Mouse (Mus musculus): ENCODE measurements around the gene Slc25a24. TPM values are rescaled to one million over a fixed set of nuclear protein-coding genes. Genes with fewer than 3 reads are reported as not detected.

Gene Slc25a24
- polyA plus RNA-seq, 1 experiment from 2014 or later = 14.8 TPM

DNA sequence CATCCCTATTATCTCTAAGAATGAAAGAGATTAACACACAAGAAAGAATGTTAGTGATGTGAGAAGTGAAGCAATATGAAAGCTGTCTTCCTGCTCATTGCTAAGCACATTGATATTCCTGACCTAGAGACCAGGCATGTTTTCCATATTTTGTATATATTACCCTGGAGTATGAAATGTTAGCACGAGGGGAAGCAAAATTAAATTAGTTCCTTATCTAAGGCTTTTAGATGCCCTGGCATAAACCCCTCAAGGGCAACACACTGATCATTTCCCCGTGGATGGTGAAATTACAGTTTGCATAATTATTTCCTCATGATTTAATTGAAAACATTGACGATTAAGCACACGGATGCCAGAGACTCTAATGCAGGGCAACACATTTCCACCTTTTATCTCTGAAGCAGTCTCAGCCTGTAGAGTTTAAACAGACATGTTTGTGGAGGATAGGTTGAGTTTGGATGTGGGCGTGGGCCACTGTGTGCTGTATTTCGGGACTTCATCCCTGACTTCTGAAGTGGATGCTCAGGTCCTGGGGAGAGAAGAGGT is 56.7 kb downstream of the Slc25a24 start:
- Histone ChIP-seq H3K4me2 (ENCODE audit: low read length) (no peak overlapping the region), H3K4me3 (replicated peaks; ENCODE audit: low read depth, low read length) (no peak overlapping the region), H3K27me3 (ENCODE audit: insufficient read depth, low read length) (no peaks in the 10 kb centered on the region), H3K27ac (no peak overlapping the region), H3K9me3 (replicated peaks; ENCODE audit: low read length) (no peaks in the 10 kb centered on the region), H3K36me3 (ENCODE audit: insufficient read depth, low read length) (no peaks in the 10 kb centered on the region), H3K9ac (ENCODE audit: low read depth, low read length) (no peak overlapping the region), H3K4me1 (replicated peaks; ENCODE audit: insufficient read depth, low read length) (no peaks in the 10 kb centered on the region)
- ATAC-seq (replicated peaks; ENCODE audit: low FRiP score, low read depth) (no peak), DNase-seq (ENCODE audit: low spot score) (no peak)
- WGBS = 78% methylated on average over 6 of the region's 6 CpGs
- no peak for TF ChIP-seq CTCF (IDR thresholded peaks at IDR 0.05; ENCODE audit: low read depth)

DNA sequence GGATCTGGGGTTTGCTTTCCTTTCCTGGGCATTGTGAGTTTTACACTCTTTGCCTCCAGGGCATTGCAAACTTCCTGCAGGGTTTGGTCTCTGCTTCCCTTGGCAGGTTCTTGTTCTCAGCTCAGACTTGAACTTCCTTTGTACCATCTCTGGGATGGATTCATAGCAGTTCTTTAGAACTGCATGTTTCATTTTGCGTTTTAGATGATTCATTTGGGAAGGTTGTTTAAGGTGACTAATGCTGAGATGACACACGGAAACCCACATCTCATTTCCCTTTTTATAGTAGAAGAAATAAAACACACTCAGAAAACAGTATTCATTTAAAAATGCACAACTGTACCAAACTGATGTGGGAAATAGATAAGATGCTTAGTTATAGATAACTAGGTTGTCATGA is 73.2 kb downstream of the Slc25a24 start:
- no peak for TF ChIP-seq CTCF (IDR thresholded peaks at IDR 0.05; ENCODE audit: low read depth)
- 63% methylated on average over 2 of the region's 2 CpGs for WGBS
- ATAC-seq (replicated peaks; ENCODE audit: low FRiP score, low read depth) = no peak

DNA sequence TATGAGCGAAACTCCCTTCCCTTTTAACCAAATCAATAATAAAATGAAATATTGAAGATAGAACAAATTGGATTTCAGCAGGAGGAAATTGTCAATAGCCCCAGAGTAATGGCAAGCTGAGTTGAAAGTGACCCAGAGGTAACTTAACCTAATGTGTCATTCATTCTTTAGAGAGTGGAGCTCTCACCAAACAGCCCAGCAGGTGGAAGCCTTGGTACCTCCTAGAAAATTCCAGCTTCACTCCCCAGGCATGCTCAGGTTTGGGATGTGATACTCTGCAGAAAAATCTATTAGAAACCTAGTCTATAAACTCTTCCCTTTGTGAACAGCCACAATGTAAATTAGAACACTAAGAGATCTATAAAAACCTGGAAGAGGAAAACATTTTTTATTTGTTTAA is 76.3 kb downstream of the Slc25a24 start:
- peak; percentile 42 for TF ChIP-seq CTCF (IDR thresholded peaks at IDR 0.05; ENCODE audit: low read depth)
- H3K27ac ChIP-seq = no peak overlapping the region
- ATAC-seq (replicated peaks; ENCODE audit: low FRiP score, low read depth) (no peak), DNase-seq (ENCODE audit: low spot score) (no peak)
- no peaks in the 10 kb centered on the region for H3K4me1 ChIP-seq (replicated peaks; ENCODE audit: insufficient read depth, low read length)
- no peaks in the 10 kb centered on the region for H3K36me3 ChIP-seq (ENCODE audit: insufficient read depth, low read length)
- no peaks in the 10 kb centered on the region for H3K27me3 ChIP-seq (ENCODE audit: insufficient read depth, low read length)
- no peaks in the 10 kb centered on the region for H3K9me3 ChIP-seq (replicated peaks; ENCODE audit: low read length)
- H3K4me2 ChIP-seq (ENCODE audit: low read length) = no peak overlapping the region
- no peak overlapping the region for H3K9ac ChIP-seq (ENCODE audit: low read depth, low read length)
- no peak overlapping the region for H3K4me3 ChIP-seq (replicated peaks; ENCODE audit: low read depth, low read length)
- 89% methylated on average over 1 of the region's 1 CpGs for WGBS

More for the DNA sequence above, 73.2 kb downstream of the Slc25a24 start:
- DNase-seq (ENCODE audit: low spot score) = no peak
- H3K27me3 ChIP-seq (ENCODE audit: insufficient read depth, low read length) = no peaks in the 10 kb centered on the region
- H3K9me3 ChIP-seq (replicated peaks; ENCODE audit: low read length) = no peaks in the 10 kb centered on the region
- no peak overlapping the region for H3K4me2 ChIP-seq (ENCODE audit: low read length)
- H3K27ac ChIP-seq = no peak overlapping the region
- no peak overlapping the region for H3K4me3 ChIP-seq (replicated peaks; ENCODE audit: low read depth, low read length)
- H3K9ac ChIP-seq (ENCODE audit: low read depth, low read length) = no peak overlapping the region
- no peaks in the 10 kb centered on the region for H3K4me1 ChIP-seq (replicated peaks; ENCODE audit: insufficient read depth, low read length)
- no peaks in the 10 kb centered on the region for H3K36me3 ChIP-seq (ENCODE audit: insufficient read depth, low read length)

DNA sequence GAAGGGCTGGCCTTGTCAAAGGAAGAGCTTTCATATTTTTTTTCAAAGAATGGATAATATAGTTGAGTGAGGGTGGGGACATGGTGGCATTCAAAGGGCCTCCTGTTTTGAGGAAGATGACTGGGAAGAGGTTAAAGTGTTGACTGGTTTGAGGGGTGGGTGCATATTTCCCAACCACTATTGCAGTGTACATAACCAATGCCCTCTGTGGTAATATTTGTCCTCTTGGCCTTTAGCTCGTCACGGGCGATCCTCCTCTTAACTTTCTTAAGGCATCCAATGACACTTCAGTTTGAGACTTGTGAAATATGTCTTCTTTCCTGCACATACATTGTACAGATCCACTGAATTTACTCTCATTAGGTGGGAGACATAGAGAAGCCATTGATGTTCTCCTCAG is 89.4 kb downstream of the Slc25a24 start:
- H3K27me3 ChIP-seq (ENCODE audit: insufficient read depth, low read length) = no peaks in the 10 kb centered on the region
- no peak for TF ChIP-seq CTCF (IDR thresholded peaks at IDR 0.05; ENCODE audit: low read depth)
- no peak overlapping the region for H3K9ac ChIP-seq (ENCODE audit: low read depth, low read length)
- no peaks in the 10 kb centered on the region for H3K9me3 ChIP-seq (replicated peaks; ENCODE audit: low read length)
- DNase-seq (ENCODE audit: low spot score) = no peak
- no peaks in the 10 kb centered on the region for H3K36me3 ChIP-seq (ENCODE audit: insufficient read depth, low read length)
- H3K4me3 ChIP-seq (replicated peaks; ENCODE audit: low read depth, low read length) = no peak overlapping the region
- ATAC-seq (replicated peaks; ENCODE audit: low FRiP score, low read depth) = no peak
- H3K4me2 ChIP-seq (ENCODE audit: low read length) = no peak overlapping the region
- H3K27ac ChIP-seq = no peak overlapping the region
- H3K4me1 ChIP-seq (replicated peaks; ENCODE audit: insufficient read depth, low read length) = no peaks in the 10 kb centered on the region
- 89% methylated on average over 3 of the region's 3 CpGs for WGBS

DNA sequence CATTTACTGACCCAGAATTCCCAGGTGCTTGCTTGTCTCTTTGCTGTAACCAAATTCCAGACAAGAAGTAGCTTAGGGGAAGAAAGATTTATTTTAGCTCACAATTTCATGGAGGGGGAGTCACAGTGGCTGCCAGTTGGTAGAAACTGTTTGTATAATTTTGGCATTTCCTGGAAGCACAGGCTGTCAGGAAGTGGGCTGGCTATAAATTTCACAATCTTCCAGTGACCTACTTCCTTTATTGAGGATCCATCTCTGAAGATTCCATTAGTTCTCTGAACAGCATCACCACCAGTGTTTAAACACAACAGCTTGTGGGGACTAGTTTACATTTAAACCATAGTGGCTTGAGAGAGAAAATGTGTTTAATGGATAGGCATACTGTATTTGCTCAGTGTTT is 93.4 kb downstream of the Slc25a24 start:
- Histone ChIP-seq H3K9me3 (replicated peaks; ENCODE audit: low read length) (no peaks in the 10 kb centered on the region), H3K4me2 (ENCODE audit: low read length) (no peak overlapping the region), H3K27me3 (ENCODE audit: insufficient read depth, low read length) (no peaks in the 10 kb centered on the region), H3K4me3 (replicated peaks; ENCODE audit: low read depth, low read length) (no peak overlapping the region), H3K36me3 (ENCODE audit: insufficient read depth, low read length) (no peaks in the 10 kb centered on the region), H3K4me1 (replicated peaks; ENCODE audit: insufficient read depth, low read length) (no peaks in the 10 kb centered on the region), H3K9ac (ENCODE audit: low read depth, low read length) (no peak overlapping the region), H3K27ac (no peak overlapping the region)
- no peak for DNase-seq (ENCODE audit: low spot score)
- no peak for TF ChIP-seq CTCF (IDR thresholded peaks at IDR 0.05; ENCODE audit: low read depth)
- ATAC-seq (replicated peaks; ENCODE audit: low FRiP score, low read depth) = no peak

Other genes starting within 250 kb of the Slc25a24 start
- gene Fndc7, start 233.1 kb upstream of the Slc25a24 start, polyA plus RNA-seq (2015; fragmentation: Nextera tagmentation; extraction: Ambion mirVana) = 0.04 TPM in 1 of 2 replicates, not detected in the other
- 47.6 and 56.4 TPM in 2 replicates for gene Prpf38b, start 211.4 kb upstream of the Slc25a24 start, polyA plus RNA-seq (2015; fragmentation: Nextera tagmentation; extraction: Ambion mirVana)
- gene Henmt1, start 183.3 kb upstream of the Slc25a24 start, polyA plus RNA-seq (2015; fragmentation: Nextera tagmentation; extraction: Ambion mirVana) = 0.29 and 0.42 TPM in 2 replicates
- not detected in 2 replicates for gene Gm9857, start 182.7 kb upstream of the Slc25a24 start, polyA plus RNA-seq (2015; fragmentation: Nextera tagmentation; extraction: Ambion mirVana)
- 6.1 and 8.1 TPM in 2 replicates for gene Fam102b, start 95.5 kb upstream of the Slc25a24 start, polyA plus RNA-seq (2015; fragmentation: Nextera tagmentation; extraction: Ambion mirVana)
- not detected in 2 replicates for gene Slc25a54, start 42.7 kb upstream of the Slc25a24 start, polyA plus RNA-seq (2015; fragmentation: Nextera tagmentation; extraction: Ambion mirVana)
- gene Vav3, start 217.5 kb downstream of the Slc25a24 start, polyA plus RNA-seq (2015; fragmentation: Nextera tagmentation; extraction: Ambion mirVana) = 28.0 and 28.3 TPM in 2 replicates

Data from kidney, postnatal 0 days (tissue).